Comparison of ENCODE assay signal across 7 mouse cellular contexts in genomic region chr6:106663780-106664651, GRCm38 (mm10).
A peak's percentile ranks its signal among the peaks of the same experiment; 100 is the strongest.
DNase-seq lines count a peak whose midpoint lies in the region; ATAC-seq and TF ChIP-seq lines count a peak whose summit lies in the region.

No protein-coding gene starts in this region.

- H3K9me3 ChIP-seq in liver, embryonic 12.5 days (replicated peaks) = no peaks in the 10 kb centered on the region
- H3K9me3 ChIP-seq in hindbrain, embryonic 11.5 days (ENCODE audit: control insufficient read depth, low read length) = no peaks in the 10 kb centered on the region

- TF ChIP-seq CTCF in cerebellum, adult 2 months (IDR thresholded peaks at IDR 0.05; ENCODE audit: borderline replicate concordance, insufficient read depth, low read depth, low read length) = peak; percentile 31; the same call in 1 of the 2 replicates
- TF ChIP-seq CTCF in liver, adult 2 months (IDR thresholded peaks at IDR 0.05; ENCODE audit: low read depth, low read length) = peak; percentile 15; the same call in 1 of the 2 replicates

- H3K4me2 ChIP-seq in liver, embryonic 12.5 days = no peak overlapping the region
- H3K4me2 ChIP-seq in hindbrain, embryonic 11.5 days (replicated peaks; ENCODE audit: low read depth, low read length) = no peak overlapping the region

- no peak overlapping the region for H3K4me3 ChIP-seq in liver, embryonic 12.5 days
- no peak overlapping the region for H3K4me3 ChIP-seq in cerebellum, adult 2 months (replicated peaks; ENCODE audit: insufficient read depth, low read depth, low read length)
- H3K4me3 ChIP-seq in hindbrain, embryonic 11.5 days (ENCODE audit: low read depth, low read length) = no peak overlapping the region
- H3K4me3 ChIP-seq in liver, adult 2 months (ENCODE audit: insufficient read depth, low read depth, low read length) = no peak overlapping the region

- H3K79me2 ChIP-seq in liver, adult 2 months (ENCODE audit: control insufficient read depth, insufficient read depth, low read length) = no peaks in the 10 kb centered on the region

- H3K27ac ChIP-seq in liver, embryonic 12.5 days = no peak overlapping the region
- H3K27ac ChIP-seq in cerebellum, adult 2 months (ENCODE audit: insufficient read depth, low read length) = no peak overlapping the region
- H3K27ac ChIP-seq in hindbrain, embryonic 11.5 days (ENCODE audit: low read depth, low read length) = no peak overlapping the region
- H3K27ac ChIP-seq in liver, adult 2 months (replicated peaks; ENCODE audit: insufficient read depth, low read depth, low read length) = no peak overlapping the region

- no peak for TF ChIP-seq POLR2A in cerebellum, adult 2 months (IDR thresholded peaks at IDR 0.05; ENCODE audit: borderline replicate concordance, insufficient read depth, low read length)
- no peak for TF ChIP-seq POLR2A in liver, adult 2 months (IDR thresholded peaks at IDR 0.05; ENCODE audit: extremely low read depth, insufficient read depth, low read length)

- no peaks in the 10 kb centered on the region for H3K27me3 ChIP-seq in liver, embryonic 12.5 days (replicated peaks)
- no peaks in the 10 kb centered on the region for H3K27me3 ChIP-seq in cerebellum, adult 2 months (ENCODE audit: control insufficient read depth, insufficient read depth, low read length)
- H3K27me3 ChIP-seq in hindbrain, embryonic 11.5 days (ENCODE audit: control insufficient read depth, insufficient read depth, low read length) = no peaks in the 10 kb centered on the region
- no peaks in the 10 kb centered on the region for H3K27me3 ChIP-seq in liver, adult 2 months (ENCODE audit: control insufficient read depth, insufficient read depth, low read length)

- peak; percentile 15 for DNase-seq in liver
- peak; percentile 72 for DNase-seq in NIH3T3 (ENCODE audit: low read depth)
- peak in 1 of 2 experiments; percentile 20 for DNase-seq in cerebellum, adult 2 months
- peak; percentile 51 for DNase-seq in hindbrain, embryonic 11.5 days (ENCODE audit: low spot score)
- DNase-seq in liver, adult 2 months (ENCODE audit: extremely low read depth, low read depth, low spot score) = peak; percentile 24
- DNase-seq in retina, embryonic 14.5 days (ENCODE audit: low spot score) = peak; percentile 65

- no peaks in the 10 kb centered on the region for H3K36me3 ChIP-seq in liver, embryonic 12.5 days
- no peaks in the 10 kb centered on the region for H3K36me3 ChIP-seq in hindbrain, embryonic 11.5 days (ENCODE audit: control insufficient read depth, insufficient read depth, low read length)
- H3K36me3 ChIP-seq in liver, adult 2 months (ENCODE audit: control insufficient read depth, insufficient read depth, low read length) = no peaks in the 10 kb centered on the region

- no peak overlapping the region for H3K9ac ChIP-seq in liver, embryonic 12.5 days
- H3K9ac ChIP-seq in hindbrain, embryonic 11.5 days (ENCODE audit: low read depth, low read length) = no peak overlapping the region
- no peak overlapping the region for H3K9ac ChIP-seq in liver, adult 2 months (ENCODE audit: low read depth, low read length)

- ATAC-seq in liver, embryonic 12.5 days = no peak
- peak; percentile 48; the same call in 1 of the 2 replicates for ATAC-seq in hindbrain, embryonic 11.5 days (ENCODE audit: low FRiP score)

- WGBS in liver, embryonic 12.5 days (ENCODE audit: insufficient replicate concordance) = 24% methylated on average over 6 of the region's 6 CpGs
- WGBS in cerebellum, adult 2 months = 49% methylated on average over 6 of the region's 6 CpGs
- 44% methylated on average over 6 of the region's 6 CpGs for WGBS in hindbrain, embryonic 11.5 days
- WGBS in liver, adult 2 months = 29% methylated on average over 6 of the region's 6 CpGs

- no peaks in the 10 kb centered on the region for H3K4me1 ChIP-seq in liver, embryonic 12.5 days
- no peaks in the 10 kb centered on the region for H3K4me1 ChIP-seq in cerebellum, adult 2 months (ENCODE audit: control insufficient read depth, insufficient read depth, low read length)
- no peaks in the 10 kb centered on the region for H3K4me1 ChIP-seq in hindbrain, embryonic 11.5 days (replicated peaks; ENCODE audit: control insufficient read depth, insufficient read depth, low read length)
- H3K4me1 ChIP-seq in liver, adult 2 months (ENCODE audit: control insufficient read depth, insufficient read depth, low read length) = no peaks in the 10 kb centered on the region
